Mouse (Mus musculus): ENCODE measurements around the gene Ces2h. TPM values are rescaled to one million over a fixed set of nuclear protein-coding genes. Genes with fewer than 3 reads are reported as not detected.
"Not testable (repeated sequence)": the region's sequence is repeated elsewhere in the genome, so short reads cannot be mapped to it uniquely, and the experiment has no call there.

The Ces2h gene
- total RNA-seq, 1 experiment from 2014 or later, result not detected

GRCm38 (mm10) chr8:105067905-105068304, 67.3 kb downstream of the Ces2h start:
- not testable (repeated sequence) for ATAC-seq (replicated peaks; ENCODE audit: insufficient number of reproducible peaks, low FRiP score, low TSS enrichment, poor library complexity, severe bottlenecking)

- no peak for ATAC-seq (replicated peaks; ENCODE audit: insufficient number of reproducible peaks, low FRiP score, low TSS enrichment, poor library complexity, severe bottlenecking)
Measured at GRCm38 (mm10) chr8:105068971-105069370, 68.3 kb downstream of the Ces2h start.

Other genes starting within 250 kb of the Ces2h start
- gene Ces2b, start 169.3 kb upstream of the Ces2h start, total RNA-seq (2017), result not detected in 3 replicates
- 1.6 TPM in 1 of 3 replicates, not detected in the others for gene Ces2c, start 153.8 kb upstream of the Ces2h start, total RNA-seq (2017)
- gene Ces2e, start 74.6 kb upstream of the Ces2h start, total RNA-seq (2017), result not detected in 3 replicates
- gene Ces2f, start 53.5 kb upstream of the Ces2h start, total RNA-seq (2017), result not detected in 3 replicates
- not detected in 3 replicates for gene Ces2g, start 39.1 kb upstream of the Ces2h start, total RNA-seq (2017)
- gene Ces3a, start 47.7 kb downstream of the Ces2h start, total RNA-seq (2017), result not detected in 3 replicates
- gene Ces3b, start 82.9 kb downstream of the Ces2h start, total RNA-seq (2017), result not detected in 3 replicates
- gene Ces4a, start 130.9 kb downstream of the Ces2h start, total RNA-seq (2017), result not detected in 3 replicates
- gene Cbfb, start 169.8 kb downstream of the Ces2h start, total RNA-seq (2017), result 167 to 180 TPM (median 174 TPM) in 3 replicates
- 28.8 to 39.0 TPM (median 32.3 TPM) in 3 replicates for gene D230025D16Rik, start 224.3 kb downstream of the Ces2h start, total RNA-seq (2017)